Mouse (Mus musculus) spleen, adult 2 months (tissue): ENCODE results near the gene D630003M21Rik. TPM values are rescaled to one million over a fixed set of nuclear protein-coding genes. Genes with fewer than 3 reads are reported as not detected.

Experiments used
- DNase-seq, 2 experiments: peaks; one replicate each; pipeline versions ENCODE4 v3.0.0 to v3.0.0-alpha.2; 2012 to 2021; ENCODE audit warnings: low spot score in 2 of 2, low read depth in 1 of 2
- H3K27ac ChIP-seq: fragments of 200-500 bp; 2 replicates; pipeline ENCODE4 v1.5.1; 2012; ENCODE audit warnings: low read length, inconsistent platforms; ENCODE audit not compliant: insufficient read depth
- H3K27me3 ChIP-seq: fragments of 200-500 bp; 2 replicates; pipeline ENCODE4 v1.6.1; 2012; ENCODE audit warnings: mild to moderate bottlenecking, moderate library complexity, low read length, inconsistent platforms; ENCODE audit not compliant: control insufficient read depth, insufficient read depth
- H3K36me3 ChIP-seq: fragments of 200-500 bp; 2 replicates; pipeline ENCODE4 v1.6.1; 2012; ENCODE audit warnings: mild to moderate bottlenecking, low read length, inconsistent platforms; ENCODE audit not compliant: control insufficient read depth, insufficient read depth
- H3K4me1 ChIP-seq: fragments of 200-500 bp; 2 replicates; pipeline ENCODE4 v1.6.1; 2011; ENCODE audit warnings: inconsistent platforms; ENCODE audit not compliant: control insufficient read depth, insufficient read depth, insufficient read length
- H3K4me3 ChIP-seq: fragments of 200-500 bp; 2 replicates; pipeline ENCODE4 v1.5.1; 2011; ENCODE audit warnings: mild to moderate bottlenecking, inconsistent platforms; ENCODE audit not compliant: insufficient read depth, insufficient read length; ENCODE audit errors: extremely low read depth
- CTCF ChIP-seq: fragments of 200-500 bp; IDR thresholded peaks from 2 replicates; pipeline ENCODE4 v1.5.1; 2011; ENCODE audit warnings: mild to moderate bottlenecking, inconsistent platforms; ENCODE audit not compliant: insufficient read depth, insufficient read length, insufficient replicate concordance; ENCODE audit errors: extremely low read depth
- POLR2A ChIP-seq: fragments of 200-500 bp; IDR thresholded peaks from 2 replicates; pipeline ENCODE4 v1.6.1; 2011; ENCODE audit warnings: low read depth, low read length, inconsistent platforms
- WGBS: fragments of 180-500 bp; shearing (Covaris S2); methylation state at CpG from one replicate; pipeline ENCODE4 v1.1.7; 2018; 5-methylcytosine and 5-hydroxymethylcytosine counted together
- polyA plus RNA-seq: library from polyadenylated mRNA; depleted of rRNA; stranded (reverse); fragments of >200 nt; gene quantifications from 2 replicates; pipeline ENCODE4 v1.2.3, GENCODE M21; 2012

The D630003M21Rik gene
- polyA plus RNA-seq, 1 experiment = 0.58 TPM

- Histone ChIP-seq H3K27me3 (no peaks in the 10 kb centered on the region), H3K36me3 (no peaks in the 10 kb centered on the region), H3K4me3 (no peak overlapping the region), H3K4me1 (no peaks in the 10 kb centered on the region), H3K27ac (no peak overlapping the region)
- TF ChIP-seq CTCF (no peak), POLR2A (no peak)
- DNase-seq = no peak
- 60% methylated on average over 3 of the region's 3 CpGs for WGBS
These were observed 35.9 kb upstream of the D630003M21Rik start for GRCm38 (mm10) chr2:158264877-158265276.

- H3K36me3 ChIP-seq = no peaks in the 10 kb centered on the region
- no peaks in the 10 kb centered on the region; the same call in 1 of the 2 replicates for H3K27me3 ChIP-seq
- H3K4me1 ChIP-seq = peaks cover 3% of the 10 kb centered on the region; the same call in 1 of the 2 replicates
- no peak overlapping the region for H3K4me3 ChIP-seq
- TF ChIP-seq POLR2A (no peak), CTCF (no peak)
- WGBS = 81% methylated on average over 8 of the region's 8 CpGs
- no peak for DNase-seq
- H3K27ac ChIP-seq = no peak overlapping the region
These were observed 30.5 kb upstream of the D630003M21Rik start for GRCm38 (mm10) chr2:158259498-158259897.

GRCm38 (mm10) chr2:158258781-158259180, 29.8 kb upstream of the D630003M21Rik start:
- 28% methylated on average over 12 of the region's 12 CpGs for WGBS
- H3K4me1 ChIP-seq = peaks cover 3% of the 10 kb centered on the region; the same call in 1 of the 2 replicates
- H3K36me3 ChIP-seq = no peaks in the 10 kb centered on the region
- no peak overlapping the region for H3K4me3 ChIP-seq
- DNase-seq = peak; percentile 22 to 42
- TF ChIP-seq POLR2A = no peak
- peak; percentile 63; the same call in 1 of the 2 replicates for TF ChIP-seq CTCF
- no peak overlapping the region for H3K27ac ChIP-seq
- H3K27me3 ChIP-seq = no peaks in the 10 kb centered on the region; the same call in 1 of the 2 replicates

- no peak for TF ChIP-seq CTCF
- no peak for TF ChIP-seq POLR2A
- peaks cover 3% of the 10 kb centered on the region; the same call in 1 of the 2 replicates for H3K4me1 ChIP-seq
- no peaks in the 10 kb centered on the region; the same call in 1 of the 2 replicates for H3K27me3 ChIP-seq
- H3K27ac ChIP-seq = no peak within 1 kb of the TSS
- 10% methylated on average over 18 of the region's 18 CpGs for WGBS
- no peaks in the 10 kb centered on the region for H3K36me3 ChIP-seq
- no peak within 1 kb of the TSS for H3K4me3 ChIP-seq
- DNase-seq = peak in 1 of 2 experiments; percentile 22
These were observed 29.0 kb upstream of the D630003M21Rik start, which contains the start of gene Bpi for GRCm38 (mm10) chr2:158258005-158258418. Gene Bpi (plus strand): TSS chr2:158258094.

GRCm38 (mm10) chr2:158256894-158257293, 27.9 kb upstream of the D630003M21Rik start:
- no peak for TF ChIP-seq POLR2A
- no peak for TF ChIP-seq CTCF
- DNase-seq = no peak
- no peaks in the 10 kb centered on the region for H3K36me3 ChIP-seq
- no peak overlapping the region for H3K4me3 ChIP-seq
- H3K4me1 ChIP-seq = peaks cover 3% of the 10 kb centered on the region; the same call in 1 of the 2 replicates
- no peaks in the 10 kb centered on the region; the same call in 1 of the 2 replicates for H3K27me3 ChIP-seq
- H3K27ac ChIP-seq = no peak overlapping the region
- 51% methylated on average over 5 of the region's 5 CpGs for WGBS

- no peak for TF ChIP-seq POLR2A
- no peak for TF ChIP-seq CTCF
- Histone ChIP-seq H3K4me1 (peaks cover 3% of the 10 kb centered on the region; the same call in 1 of the 2 replicates), H3K36me3 (no peaks in the 10 kb centered on the region), H3K27ac (no peak overlapping the region), H3K27me3 (no peaks in the 10 kb centered on the region; the same call in 1 of the 2 replicates), H3K4me3 (no peak overlapping the region)
- 90% methylated on average over 5 of the region's 5 CpGs for WGBS
- no peak for DNase-seq
These were observed 24.8 kb upstream of the D630003M21Rik start for GRCm38 (mm10) chr2:158253806-158254205.

GRCm38 (mm10) chr2:158250558-158250957, 21.5 kb upstream of the D630003M21Rik start:
- WGBS = 72% methylated on average over 4 of the region's 4 CpGs

More at GRCm38 (mm10) chr2:158250558-158250957, 21.5 kb upstream of the D630003M21Rik start:
- DNase-seq = no peak
- TF ChIP-seq POLR2A (no peak), CTCF (no peak)
- Histone ChIP-seq H3K36me3 (no peaks in the 10 kb centered on the region), H3K27ac (no peak overlapping the region), H3K4me1 (no peaks in the 10 kb centered on the region), H3K4me3 (no peak overlapping the region), H3K27me3 (no peaks in the 10 kb centered on the region)
